Mouse (Mus musculus) frontal cortex, adult 2 months (tissue): ENCODE results near the gene Trpm3. TPM values are rescaled to one million over a fixed set of nuclear protein-coding genes. Genes with fewer than 3 reads are reported as not detected.

ENCODE experiments used
- DNase-seq, 2 experiments: peaks; one replicate each; pipeline ENCODE4 v3.0.0; 2022; ENCODE audit warnings: low spot score in 1 of 2; ENCODE audit errors: extremely low spot score in 1 of 2
- polyA plus RNA-seq: library from polyadenylated mRNA; depleted of rRNA; stranded (reverse); fragments of >200 nt; gene quantifications from 2 replicates; pipeline ENCODE4 v1.2.3, GENCODE M21; 2012

Gene Trpm3
- polyA plus RNA-seq, 1 experiment, result 17.2 TPM

DNA sequence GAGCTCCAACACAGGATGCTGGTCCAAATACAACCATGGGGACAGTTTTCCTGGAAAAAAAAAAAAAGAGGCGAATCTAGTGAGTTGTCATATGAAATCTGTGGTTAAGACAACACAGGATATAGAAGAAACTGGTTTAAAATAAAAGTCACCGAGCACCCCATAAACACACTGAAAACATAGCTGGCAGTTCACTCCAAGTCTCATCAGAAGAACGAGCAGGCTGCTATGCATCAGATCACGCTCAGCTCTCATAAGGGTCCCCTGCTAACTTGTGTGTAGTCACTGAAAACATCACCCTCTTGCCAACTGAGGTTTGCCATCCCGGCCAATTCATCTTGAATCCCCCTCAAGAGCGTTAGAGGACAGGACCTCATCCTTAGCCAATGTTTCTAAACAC is 476.5 kb downstream of the Trpm3 start:
- no peak for DNase-seq

DNA sequence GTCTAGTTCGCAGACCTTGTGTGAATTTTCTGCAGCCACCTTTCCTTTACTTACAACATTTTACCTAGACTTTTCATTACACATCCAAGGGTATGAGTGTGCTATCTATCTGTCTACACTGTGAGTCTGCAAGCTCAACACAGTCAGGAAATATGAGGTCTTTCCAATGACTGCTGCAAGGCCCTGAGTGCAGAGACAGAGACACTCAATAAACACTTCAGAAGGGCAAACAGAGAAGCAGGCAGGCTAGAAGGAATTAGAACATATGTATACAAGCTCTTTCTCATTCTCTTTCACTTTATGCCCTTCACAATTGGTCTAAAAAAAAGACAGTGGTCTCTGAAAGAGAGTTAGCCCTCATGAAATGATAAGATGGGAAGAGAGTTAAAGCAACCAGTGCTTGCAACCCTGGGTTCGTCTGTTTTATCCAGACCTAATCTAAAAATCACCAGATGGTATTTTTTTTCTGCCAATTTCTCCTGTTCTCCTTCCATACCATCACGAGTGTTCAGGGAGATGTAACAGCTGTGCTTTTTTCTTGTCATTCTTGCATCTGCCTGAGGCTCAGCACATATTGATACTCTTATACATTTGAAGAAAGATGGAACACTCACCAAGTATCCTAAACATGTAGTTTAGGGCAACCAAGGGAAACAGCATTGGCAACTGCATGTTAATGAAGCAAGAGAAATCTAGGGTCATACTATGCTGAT is 486.1 kb downstream of the Trpm3 start:
- DNase-seq, result peak in 1 of 2 experiments; percentile 12

DNA sequence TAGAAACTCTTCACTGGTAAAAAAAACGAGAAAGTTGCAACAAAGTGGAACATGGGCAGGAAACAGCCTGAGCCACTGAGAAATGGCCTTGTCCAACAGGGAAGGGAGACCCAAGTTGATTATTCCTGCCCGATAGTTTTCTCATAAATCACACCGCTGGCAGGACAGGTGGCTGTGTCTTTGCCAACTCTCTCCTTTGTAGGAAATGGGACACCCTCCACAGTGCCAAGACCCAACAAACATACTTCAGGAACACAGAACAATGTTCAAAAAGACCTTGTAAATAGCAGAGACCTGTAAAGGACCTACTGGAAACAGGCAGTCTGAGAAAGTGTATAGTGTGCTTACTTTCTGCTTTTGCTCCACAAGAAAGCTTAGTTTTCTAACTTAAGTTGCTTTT is 490.0 kb downstream of the Trpm3 start:
- no peak for DNase-seq

DNA sequence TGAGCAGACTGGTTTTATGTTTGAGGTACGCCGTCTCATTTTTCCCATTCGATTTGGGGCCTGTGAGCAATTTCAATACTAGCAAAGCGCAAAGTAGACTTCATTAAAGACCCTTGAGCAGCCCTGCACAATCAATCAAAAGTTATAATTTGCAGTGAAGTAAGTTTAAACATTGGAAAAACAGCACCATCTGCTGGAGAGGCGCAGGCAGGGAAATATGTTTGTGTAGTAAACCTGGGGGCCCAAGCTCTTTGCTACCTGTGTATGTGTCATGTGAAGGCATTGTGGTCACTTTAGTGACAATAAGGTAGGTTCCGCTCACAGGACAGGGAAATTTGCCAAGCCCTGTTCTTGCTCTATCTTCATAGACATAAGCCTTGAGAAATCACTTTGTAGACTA is 492.5 kb downstream of the Trpm3 start:
- DNase-seq, result peak; percentile 11 to 73

DNA sequence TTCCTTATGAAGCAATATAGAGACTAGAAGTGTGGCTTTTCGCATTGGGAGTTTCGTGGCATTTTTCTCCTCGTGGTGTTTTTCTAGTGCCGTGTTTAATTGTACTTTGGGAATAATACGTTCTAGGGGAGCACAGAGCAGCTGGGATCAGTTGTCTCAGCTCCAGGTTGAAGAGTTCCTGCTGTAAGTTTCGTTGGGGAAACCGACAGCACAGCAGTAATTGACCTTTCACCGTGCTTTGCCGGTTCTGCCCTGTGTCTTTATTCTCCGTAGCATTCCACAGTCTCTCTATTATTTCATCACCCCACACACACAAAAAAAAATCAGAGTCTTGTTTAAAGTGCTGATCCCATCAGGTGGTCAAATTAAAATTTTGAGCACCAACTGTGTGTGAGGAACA is 496.8 kb downstream of the Trpm3 start:
- no peak for DNase-seq

DNA sequence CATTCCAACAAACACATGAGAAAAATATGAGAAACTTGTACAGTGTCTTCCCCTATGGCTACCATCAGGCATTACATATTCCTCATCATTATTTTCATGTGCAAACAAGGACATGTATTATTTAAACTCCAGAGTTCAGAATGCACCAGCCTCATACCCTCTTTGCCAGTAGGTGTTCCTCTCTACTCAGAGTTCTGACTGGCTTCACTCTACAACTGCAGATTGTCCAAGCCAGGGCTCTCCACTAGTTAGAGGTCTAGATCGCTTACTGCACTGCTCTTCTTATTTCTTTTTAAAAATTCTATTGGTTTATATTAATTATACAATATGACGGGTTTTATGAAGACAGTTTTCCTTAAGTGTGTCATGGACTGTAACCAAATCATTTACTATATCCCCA is 498.9 kb downstream of the Trpm3 start:
- DNase-seq, result no peak

DNA sequence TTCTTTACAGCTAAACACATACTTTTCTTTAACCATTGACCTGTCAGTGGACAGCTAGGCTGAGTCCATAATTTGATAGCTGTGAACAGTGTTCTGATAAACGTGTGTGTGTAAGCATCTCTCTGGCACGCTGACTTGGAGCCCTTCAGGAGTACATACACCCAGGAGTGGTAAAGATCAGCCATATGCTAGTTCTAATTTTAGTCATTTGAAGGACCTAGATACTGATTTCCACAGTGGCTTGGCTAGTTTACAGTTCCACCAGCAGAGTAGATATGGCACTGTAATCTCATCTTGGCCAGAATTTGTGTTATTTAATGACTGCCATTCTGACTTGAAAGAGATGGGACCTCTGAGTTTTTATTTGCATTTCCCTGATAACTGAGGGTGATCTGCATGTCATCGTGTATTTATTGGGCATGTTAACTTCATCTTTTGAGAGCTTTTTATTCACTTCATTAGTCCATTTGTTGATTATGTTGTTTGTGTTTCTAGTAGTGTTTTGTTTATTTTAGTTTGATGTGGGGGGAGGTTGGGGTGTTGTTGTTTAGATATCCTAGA is 499.6 kb downstream of the Trpm3 start:
- no peak for DNase-seq

DNA sequence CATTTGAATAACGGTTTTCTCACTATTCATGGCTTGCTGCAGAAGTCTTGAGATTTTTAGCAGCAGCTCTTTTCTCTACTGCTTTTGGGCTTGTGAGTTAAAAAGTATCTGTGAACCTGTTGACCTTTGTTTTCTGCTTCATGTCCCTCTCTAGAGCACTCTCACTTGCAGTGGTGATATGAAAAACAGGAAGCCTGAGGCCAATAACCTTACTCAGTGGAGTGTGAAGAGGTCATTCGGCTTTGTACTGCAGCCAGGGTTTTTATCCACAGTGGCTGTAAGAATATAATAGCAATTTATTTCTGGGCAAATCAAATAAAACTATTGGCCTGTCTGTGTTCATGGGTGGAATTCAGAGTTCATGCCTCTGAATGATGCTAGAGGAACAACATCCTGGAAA is 503.3 kb downstream of the Trpm3 start:
- DNase-seq, result no peak

DNA sequence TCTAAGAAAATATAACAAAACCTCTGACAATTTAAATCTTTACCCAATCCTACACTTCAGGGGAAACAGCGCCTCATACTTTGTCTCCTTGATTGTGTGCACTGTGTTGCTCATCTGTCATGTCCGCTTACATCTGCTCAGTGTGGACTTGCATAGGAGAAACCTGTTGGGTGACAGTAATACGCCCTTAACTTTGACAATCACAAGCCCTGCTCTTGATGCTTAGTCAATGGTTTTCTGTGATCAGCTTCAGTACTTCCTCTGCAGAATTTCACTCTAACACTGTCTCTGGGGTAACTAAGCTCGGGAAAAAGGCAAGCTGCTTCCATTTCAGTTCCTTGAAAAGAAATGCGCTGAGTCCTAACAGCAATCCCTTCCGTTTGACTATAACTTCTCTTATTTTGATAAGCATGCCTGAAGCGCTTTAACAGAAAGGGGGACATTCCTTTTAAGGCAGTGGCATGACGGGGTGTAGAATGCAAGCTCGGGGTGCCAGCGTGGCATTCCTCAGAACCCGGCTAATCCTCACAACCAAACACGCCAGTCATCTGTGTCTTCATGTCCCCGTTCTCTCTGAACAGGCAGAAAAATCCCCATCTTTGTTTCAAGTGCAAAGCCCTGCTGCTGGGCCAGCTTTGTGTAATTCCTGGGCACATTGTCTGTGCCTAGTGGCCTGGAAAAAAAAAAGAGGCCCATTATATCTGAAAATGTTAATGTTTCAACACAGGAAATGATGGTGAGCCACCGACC is 517.8 kb downstream of the Trpm3 start:
- DNase-seq, result peak in 1 of 2 experiments; percentile 12

DNA sequence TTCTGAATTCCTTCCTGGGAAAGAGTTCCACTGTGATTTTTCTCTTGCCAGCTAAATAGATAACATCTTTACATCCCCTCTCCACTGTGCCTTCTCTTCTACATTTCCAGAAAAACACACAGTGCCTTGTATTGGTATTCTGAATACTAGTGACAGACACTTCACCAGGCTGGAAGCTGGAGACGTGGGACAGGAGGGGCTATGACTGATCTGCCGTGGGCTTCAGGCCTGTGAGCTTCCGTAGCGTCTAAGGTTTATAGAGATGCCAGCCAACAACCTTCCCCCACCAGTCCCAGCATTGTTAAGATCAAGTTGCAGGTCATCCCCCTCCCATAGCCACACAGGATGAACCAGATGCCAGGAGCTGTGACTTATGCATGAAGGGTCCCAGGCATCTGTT is 518.4 kb downstream of the Trpm3 start:
- DNase-seq, result no peak

DNA sequence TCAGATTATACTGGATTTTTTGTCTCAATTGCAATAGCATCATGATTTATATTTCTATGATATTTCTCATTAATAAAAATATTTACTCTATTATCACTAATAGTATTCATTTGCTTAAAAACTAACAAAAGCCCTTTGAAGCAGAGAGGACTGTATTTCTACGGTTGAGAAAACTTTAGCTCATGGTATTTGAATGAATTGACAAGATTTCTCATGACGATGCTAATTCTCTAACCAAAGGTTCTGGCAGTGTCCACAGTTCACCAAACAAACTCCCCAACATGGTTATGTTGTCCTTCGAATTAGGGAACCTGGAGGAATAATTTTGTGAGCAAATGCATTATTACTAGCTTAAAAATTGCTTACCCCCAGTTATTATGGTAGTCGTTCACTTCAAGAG is 526.6 kb downstream of the Trpm3 start:
- DNase-seq, result no peak

DNA sequence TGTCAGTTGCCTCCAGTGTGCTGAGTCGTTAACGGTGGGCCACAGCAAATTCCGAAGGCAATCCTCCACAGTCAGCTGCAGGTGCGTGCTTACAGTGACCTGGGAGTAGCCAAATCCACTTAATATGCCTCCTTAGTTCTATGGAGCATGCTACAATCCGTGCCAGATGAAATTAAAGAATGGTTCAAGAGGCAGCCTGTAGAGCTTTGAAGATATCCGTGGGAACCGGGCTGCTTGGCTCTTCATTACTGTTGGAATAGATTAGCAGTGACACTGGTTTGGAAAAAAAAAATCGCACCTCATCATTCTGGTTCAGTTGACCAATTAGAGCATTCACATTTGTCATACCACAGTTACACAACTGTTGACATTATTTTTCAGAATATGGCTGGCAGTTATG is 531.4 kb downstream of the Trpm3 start:
- no peak for DNase-seq

DNA sequence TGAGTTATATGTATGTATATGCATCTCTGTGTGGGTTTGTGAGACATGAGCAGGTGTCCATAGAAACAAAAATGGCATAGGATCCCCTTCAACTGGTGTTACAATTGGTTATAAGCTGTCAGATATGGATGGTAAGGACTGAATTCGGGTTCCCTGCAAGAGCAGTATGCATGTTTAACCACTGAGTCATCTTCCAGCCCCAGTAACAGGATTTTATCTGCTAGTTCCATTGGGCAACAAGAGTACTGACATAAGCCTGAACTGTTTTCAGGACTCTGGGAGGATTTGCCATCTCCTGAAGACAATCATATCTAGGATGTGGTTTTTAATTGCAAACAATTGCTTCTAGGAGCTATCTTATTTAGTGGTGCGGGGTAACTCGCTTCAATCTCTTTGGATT is 534.0 kb downstream of the Trpm3 start:
- DNase-seq, result no peak

DNA sequence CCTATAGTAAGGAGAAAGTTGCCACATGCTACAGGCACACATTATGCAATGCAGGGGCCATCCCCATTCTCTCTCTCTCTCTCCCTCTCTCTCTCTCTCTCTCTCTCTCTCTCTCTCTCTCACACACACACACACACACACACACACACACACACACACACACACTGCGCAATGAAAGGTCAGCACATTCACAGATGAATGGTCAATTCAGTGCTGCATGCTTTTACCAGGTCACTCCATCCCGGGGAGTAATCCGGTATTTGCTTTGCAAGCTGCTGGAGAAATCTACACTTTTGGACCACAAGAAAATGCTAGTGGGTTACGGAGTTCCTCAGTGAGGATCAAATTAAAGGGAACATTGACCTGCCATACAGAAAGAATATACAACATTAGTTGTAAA is 537.4 kb downstream of the Trpm3 start:
- DNase-seq, result no peak

DNA sequence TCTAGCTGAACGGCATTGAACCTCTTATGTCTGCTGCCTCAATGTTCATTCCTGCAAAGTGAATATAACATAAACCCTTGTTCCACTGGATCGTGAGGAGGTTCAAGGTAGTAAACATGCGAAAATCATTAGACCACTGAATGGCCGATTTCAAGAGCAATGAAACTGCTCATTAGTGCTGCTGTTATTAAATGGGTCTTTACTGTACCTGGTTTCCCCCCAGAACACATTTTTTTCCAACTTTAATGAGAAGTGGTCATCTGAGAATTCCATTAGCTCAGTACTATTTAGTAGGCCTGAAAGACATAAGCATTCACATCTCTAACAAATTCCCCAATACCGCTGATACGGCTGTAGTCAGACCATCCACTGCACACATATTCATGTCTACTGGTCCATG is 543.4 kb downstream of the Trpm3 start:
- no peak for DNase-seq

DNA sequence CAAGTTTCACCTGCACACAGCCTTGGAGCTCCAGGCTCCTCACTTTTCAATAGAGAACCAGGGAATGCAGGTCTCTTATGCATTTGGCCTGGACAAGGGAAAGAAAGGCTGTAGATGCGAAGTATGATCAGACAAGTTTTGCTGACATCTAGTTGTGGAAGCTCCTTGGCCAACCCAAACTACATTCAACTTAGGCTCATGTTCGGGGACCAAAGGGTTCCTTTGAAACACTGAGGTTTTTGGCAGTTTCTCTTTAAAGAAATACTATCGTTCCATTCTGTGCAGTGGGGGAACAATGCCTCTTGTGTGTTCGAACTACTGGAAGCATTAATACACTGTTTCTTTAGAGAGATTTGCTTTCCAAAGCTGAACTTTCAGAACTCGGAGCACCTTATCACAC is 553.1 kb downstream of the Trpm3 start:
- no peak for DNase-seq

DNA sequence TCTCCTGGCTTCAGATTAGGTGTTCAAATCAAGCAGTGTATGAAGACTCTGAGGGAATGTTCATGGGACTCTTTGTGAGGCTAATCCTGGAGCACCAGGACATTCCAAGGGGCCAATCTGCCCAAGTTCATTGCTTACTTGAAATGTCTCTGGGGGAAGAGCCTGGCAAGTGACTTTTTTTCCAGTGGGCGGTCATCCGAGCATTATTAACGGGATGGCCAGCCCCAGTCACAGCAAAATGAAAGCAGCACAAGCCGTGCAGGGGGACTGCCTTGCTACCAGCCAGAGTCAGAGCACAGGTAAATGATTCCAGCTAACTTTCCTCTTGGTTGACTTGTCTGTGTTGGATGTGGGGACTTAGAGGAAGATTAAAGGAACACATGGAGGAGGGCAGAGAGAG is 553.7 kb downstream of the Trpm3 start:
- DNase-seq, result no peak

DNA sequence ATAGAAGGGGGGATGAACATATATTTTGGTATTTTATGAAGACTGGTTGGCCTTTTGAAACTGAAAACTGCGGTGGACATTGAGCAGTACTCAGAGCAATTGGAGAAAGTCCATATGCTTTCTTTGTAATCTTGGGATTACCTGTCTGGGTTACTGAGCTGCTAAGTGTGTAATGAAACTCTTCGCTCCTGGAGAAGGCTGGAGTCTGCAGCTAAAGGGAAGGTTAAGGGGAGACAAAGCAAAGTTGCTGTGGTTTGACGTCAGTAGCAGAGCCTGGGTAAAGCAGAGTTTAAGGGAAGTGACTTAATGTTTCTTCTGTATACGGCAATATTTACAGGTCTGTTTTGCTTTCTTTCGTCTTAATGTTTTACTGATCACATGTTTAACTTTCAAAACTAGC is 554.1 kb downstream of the Trpm3 start:
- no peak for DNase-seq

DNA sequence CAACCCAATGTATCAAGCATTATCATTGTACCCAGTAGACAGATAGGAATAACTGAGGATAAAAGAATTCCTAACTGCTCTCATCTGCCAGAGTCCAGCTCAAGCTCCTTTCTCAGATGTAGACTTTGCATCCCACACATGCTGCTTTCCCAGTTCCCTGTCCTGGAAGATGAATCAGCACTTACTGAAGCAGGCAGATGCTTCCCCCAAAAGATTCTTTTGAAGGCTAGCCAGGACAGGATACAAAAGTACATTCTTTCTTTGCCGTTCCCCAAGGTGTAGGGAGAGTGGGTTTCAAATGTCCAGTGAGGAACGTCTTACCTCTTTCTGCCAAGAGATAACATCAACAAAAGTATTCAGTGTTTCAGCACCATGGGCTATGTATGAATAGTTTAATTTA is 556.6 kb downstream of the Trpm3 start:
- peak; percentile 14 to 56 for DNase-seq

DNA sequence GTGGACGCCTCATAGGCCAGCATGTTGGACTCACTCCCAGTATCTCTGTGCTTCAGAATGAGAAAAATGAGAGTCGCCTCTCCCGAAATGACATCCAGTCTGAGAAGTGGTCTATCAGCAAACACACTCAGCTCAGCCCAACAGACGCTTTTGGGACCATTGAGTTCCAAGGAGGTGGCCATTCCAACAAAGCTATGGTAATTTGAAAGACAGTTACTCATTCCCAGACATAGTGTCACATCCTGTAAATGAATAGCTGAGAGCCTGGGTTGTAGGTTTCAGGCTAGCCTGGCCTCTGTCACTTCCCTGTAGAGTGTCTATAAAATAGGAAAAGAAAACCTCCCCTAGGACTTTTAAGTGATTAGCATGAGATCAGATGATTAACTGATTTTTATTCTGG is 559.9 kb downstream of the Trpm3 start:
- DNase-seq, result no peak

DNA sequence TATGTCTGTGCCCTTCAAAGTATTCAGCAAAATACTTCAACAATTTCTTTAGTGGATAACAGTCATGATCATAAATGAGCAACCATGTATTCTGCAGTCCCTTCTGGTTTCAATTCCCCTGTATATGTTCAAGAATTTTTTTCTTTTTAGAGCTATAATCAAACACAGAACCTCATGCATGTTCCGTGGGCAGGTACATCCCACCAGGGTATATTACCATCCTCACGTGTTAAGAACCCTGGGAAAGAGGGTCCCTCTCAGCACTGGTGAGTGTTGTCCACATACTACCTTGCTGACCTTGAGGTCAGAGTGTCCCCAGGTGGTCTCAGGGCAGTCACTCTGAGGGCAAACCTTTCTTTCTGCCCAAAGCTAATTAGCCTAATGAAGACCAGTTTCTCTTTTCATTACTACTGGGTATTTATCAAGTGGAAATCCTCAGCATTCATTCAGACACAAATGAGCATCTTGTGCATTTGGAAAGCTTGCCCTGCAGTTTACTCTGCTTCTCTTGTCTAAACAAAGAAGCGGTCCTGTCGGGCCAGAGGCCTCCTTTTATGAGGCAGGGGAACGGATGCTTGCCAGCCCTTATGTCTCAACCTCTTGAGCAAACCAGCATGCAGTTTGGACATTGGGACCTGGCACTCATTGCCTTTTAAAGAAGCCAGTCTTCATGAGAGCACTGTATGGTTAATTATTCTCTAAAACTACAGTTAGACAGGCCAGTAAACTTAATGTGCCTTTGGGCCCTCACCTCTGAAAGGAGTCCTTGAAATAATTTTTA is 562.2 kb downstream of the Trpm3 start:
- DNase-seq, result peak; percentile 9 to 24
